Mouse (Mus musculus) hindbrain, postnatal 0 days (tissue): Measurements from ENCODE around the gene 1810046K07Rik. TPM values are rescaled to one million over a fixed set of nuclear protein-coding genes. Genes with fewer than 3 reads are reported as not detected.

ENCODE experiments used
- ATAC-seq: fragments of 200-750 bp; cut with Nextera tagmentation; 2 replicates; pipeline ENCODE4 v1.8.0; 2017; ENCODE audit warnings: mild to moderate bottlenecking, moderate TSS enrichment, moderate library complexity
- DNase-seq: peaks from one replicate; pipeline ENCODE4 v3.0.0-alpha.2; 2015; ENCODE audit warnings: low spot score
- H3K27ac ChIP-seq: fragments of 300-500 bp; sonication (generic); 2 replicates; pipeline ENCODE4 v1.5.1; 2014; ENCODE audit warnings: mild to moderate bottlenecking
- H3K27me3 ChIP-seq: fragments of 300-500 bp; sonication (generic); 2 replicates; pipeline ENCODE4 v1.6.1; 2014; ENCODE audit warnings: low read length, mixed read lengths; ENCODE audit not compliant: insufficient read depth
- H3K36me3 ChIP-seq: fragments of 300-500 bp; sonication (generic); 2 replicates; pipeline ENCODE4 v1.6.1; 2014; ENCODE audit warnings: low read length, mixed read lengths; ENCODE audit not compliant: insufficient read depth
- H3K4me1 ChIP-seq: fragments of 300-500 bp; sonication (generic); 2 replicates; pipeline ENCODE4 v1.6.1; 2014; ENCODE audit warnings: antibody characterized with exemption, low read length, mixed read lengths; ENCODE audit not compliant: insufficient read depth
- H3K4me2 ChIP-seq: fragments of 300-500 bp; sonication (generic); 2 replicates; pipeline ENCODE4 v1.6.1; 2014; ENCODE audit warnings: low read depth, mild to moderate bottlenecking, low read length, moderate library complexity, mixed read lengths
- H3K4me3 ChIP-seq: fragments of 300-500 bp; sonication (generic); 2 replicates; pipeline ENCODE4 v1.5.1; 2014; ENCODE audit warnings: low read length
- H3K9ac ChIP-seq: fragments of 300-500 bp; sonication (generic); replicated peaks from 2 replicates; pipeline ENCODE4 v1.6.1; 2014; ENCODE audit warnings: mild to moderate bottlenecking, low read length, moderate library complexity, mixed read lengths
- H3K9me3 ChIP-seq: fragments of 300-500 bp; sonication (generic); 2 replicates; pipeline ENCODE4 v1.6.1; 2016; ENCODE audit warnings: low read length, mixed read lengths
- CTCF ChIP-seq: IDR thresholded peaks from 2 replicates; pipeline ENCODE4 v1.5.1; 2016; ENCODE audit warnings: antibody characterized with exemption, control low read depth, low read depth
- WGBS: fragments of 180-500 bp; shearing (Covaris S2); extraction: QIAGEN DNeasy Blood & Tissue Kit; methylation state at CpG from one replicate; pipeline ENCODE4 v1.1.7; 2014; 5-methylcytosine and 5-hydroxymethylcytosine counted together
- polyA plus RNA-seq: library from polyadenylated mRNA; unstranded; fragments of >200 nt; fragmentation: Nextera tagmentation; extraction: Ambion mirVana; gene quantifications from 2 replicates; pipeline ENCODE4 v1.2.1, GENCODE M21; 2015
- total RNA-seq: library from RNA; depleted of rRNA; stranded (reverse); fragments of >200 nt; gene quantifications from 2 replicates; pipeline ENCODE4 v1.2.3, GENCODE M21; 2014; rRNA removed

The 1810046K07Rik gene
- total and polyA plus RNA-seq, 2 experiments from 2014 or later, result not detected

GRCm38 (mm10) chr9:51256780-51257502, 71.8 kb downstream of the 1810046K07Rik start:
- Histone ChIP-seq H3K4me2 (no peak overlapping the region), H3K4me3 (no peak overlapping the region), H3K36me3 (no peaks in the 10 kb centered on the region), H3K9ac (no peak overlapping the region), H3K27me3 (no peaks in the 10 kb centered on the region), H3K9me3 (no peaks in the 10 kb centered on the region), H3K27ac (no peak overlapping the region), H3K4me1 (no peaks in the 10 kb centered on the region)
- TF ChIP-seq CTCF, result no peak
- ATAC-seq (no peak), DNase-seq (peak; percentile 36)
- WGBS, result 63% methylated on average over 4 of the region's 4 CpGs

Other genes starting within 250 kb of the 1810046K07Rik start
- 2.0 TPM in 1 of 2 replicates, not detected in the other for gene 4833427G06Rik, start 226.8 kb downstream of the 1810046K07Rik start, total RNA-seq
- gene 4833427G06Rik, start 226.8 kb downstream of the 1810046K07Rik start, polyA plus RNA-seq, result 1.0 and 2.3 TPM in 2 replicates
- gene Gm32742, start 163.4 kb downstream of the 1810046K07Rik start, total RNA-seq, result not detected in 2 replicates
- gene Gm32742, start 163.4 kb downstream of the 1810046K07Rik start, polyA plus RNA-seq, result 0.04 TPM in 1 of 2 replicates, not detected in the other
- 0.18 and 0.37 TPM in 2 replicates for gene Pou2af1, start 115.2 kb downstream of the 1810046K07Rik start, total RNA-seq
- 0.20 and 0.23 TPM in 2 replicates for gene Pou2af1, start 115.2 kb downstream of the 1810046K07Rik start, polyA plus RNA-seq
- gene Colca2, start 50.3 kb downstream of the 1810046K07Rik start, total RNA-seq, result 1.3 and 1.4 TPM in 2 replicates
- gene Colca2, start 50.3 kb downstream of the 1810046K07Rik start, polyA plus RNA-seq, result 1.2 and 1.6 TPM in 2 replicates